Mouse (Mus musculus) embryonic fibroblast, embryonic 13.5 days (primary cell): ENCODE measurements around the gene Sfxn3.

Source experiments
- CTCF ChIP-seq: IDR thresholded peaks from 2 replicates; pipeline ENCODE4 v1.5.1; 2011; ENCODE audit warnings: mild to moderate bottlenecking, control low read depth, low read length, moderate library complexity, borderline replicate concordance; ENCODE audit not compliant: insufficient read depth
- POLR2A ChIP-seq: IDR thresholded peaks from 2 replicates; pipeline ENCODE4 v1.6.1; 2011; ENCODE audit warnings: low read depth, mild to moderate bottlenecking, control low read depth, low read length, moderate library complexity

GRCm38 (mm10) chr19:45017216-45017771 lies 30.0 kb upstream of the Sfxn3 start:
- TF ChIP-seq CTCF = no peak
- TF ChIP-seq POLR2A = no peak; the same call in none of the 2 replicates
